Mouse (Mus musculus) heart, postnatal 0 days (tissue): ENCODE results near the gene Atp8a1.

ENCODE experiments used
- CTCF ChIP-seq: IDR thresholded peaks from 2 replicates; pipeline ENCODE4 v1.5.1; 2016; ENCODE audit warnings: antibody characterized with exemption, control low read depth, low read depth
- EP300 ChIP-seq: IDR thresholded peaks from 2 replicates; pipeline ENCODE4 v1.6.1; 2016; ENCODE audit warnings: antibody characterized with exemption, low read depth

- TF ChIP-seq CTCF (no peak), EP300 (no peak)
These were observed 17.4 kb upstream of the Atp8a1 start for GRCm38 (mm10) chr5:67864508-67865060.
